Mouse (Mus musculus) intestine, embryonic 14.5 days (tissue): ENCODE data around the gene Acap1. TPM values are rescaled to one million over a fixed set of nuclear protein-coding genes. Genes with fewer than 3 reads are reported as not detected.
A peak's percentile ranks its signal among the peaks of the same experiment; 100 is the strongest.

ENCODE experiments used
- ATAC-seq: fragments of 200-750 bp; cut with Nextera tagmentation; replicated peaks from 2 replicates; pipeline ENCODE4 v1.8.0; 2017; ENCODE audit warnings: low read depth, moderate number of reproducible peaks, moderate TSS enrichment, moderate library complexity; ENCODE audit not compliant: low FRiP score, low TSS enrichment
- DNase-seq: peaks from one replicate; pipeline ENCODE4 v3.0.0-alpha.2; 2018; ENCODE audit warnings: low spot score
- H3K27ac ChIP-seq: fragments of 300-500 bp; sonication (generic); 2 replicates; pipeline ENCODE4 v1.5.1; 2014; ENCODE audit warnings: low read depth, mild to moderate bottlenecking, control low read depth
- H3K27me3 ChIP-seq: fragments of 300-500 bp; sonication (generic); replicated peaks from 2 replicates; pipeline ENCODE4 v1.6.1; 2014; ENCODE audit warnings: low read length, control low read depth; ENCODE audit not compliant: control insufficient read depth, insufficient read depth
- H3K36me3 ChIP-seq: fragments of 300-500 bp; sonication (generic); 2 replicates; pipeline ENCODE4 v1.6.1; 2014; ENCODE audit warnings: low read length, control low read depth; ENCODE audit not compliant: control insufficient read depth, insufficient read depth
- H3K4me1 ChIP-seq: fragments of 300-500 bp; sonication (generic); replicated peaks from 2 replicates; pipeline ENCODE4 v1.6.1; 2014; ENCODE audit warnings: low read length, control low read depth, mixed read lengths; ENCODE audit not compliant: control insufficient read depth, insufficient read depth
- H3K4me2 ChIP-seq: fragments of 300-500 bp; sonication (generic); 2 replicates; pipeline ENCODE4 v1.6.1; 2014; ENCODE audit warnings: low read length
- H3K4me3 ChIP-seq: fragments of 300-500 bp; sonication (generic); 2 replicates; pipeline ENCODE4 v1.5.1; 2014; ENCODE audit warnings: low read depth, low read length, control low read depth, mixed read lengths
- H3K9ac ChIP-seq: fragments of 300-500 bp; sonication (generic); 2 replicates; pipeline ENCODE4 v1.6.1; 2014; ENCODE audit warnings: mild to moderate bottlenecking, low read length
- H3K9me3 ChIP-seq: fragments of 300-500 bp; sonication (generic); 2 replicates; pipeline ENCODE4 v1.6.1; 2016; ENCODE audit warnings: low read length, control low read depth; ENCODE audit not compliant: control insufficient read depth
- WGBS: fragments of 180-500 bp; shearing (Covaris S2); extraction: QIAGEN DNeasy Blood & Tissue Kit; methylation state at CpG from one replicate; pipeline ENCODE4 v1.1.7; 2014; 5-methylcytosine and 5-hydroxymethylcytosine counted together
- polyA plus RNA-seq: library from polyadenylated mRNA; unstranded; fragments of >200 nt; fragmentation: Nextera tagmentation; extraction: Ambion mirVana; gene quantifications from 2 replicates; pipeline ENCODE4 v1.2.1, GENCODE M21; 2014

The Acap1 gene
- polyA plus RNA-seq, 1 experiment from 2014 or later, result 8.1 TPM

DNA sequence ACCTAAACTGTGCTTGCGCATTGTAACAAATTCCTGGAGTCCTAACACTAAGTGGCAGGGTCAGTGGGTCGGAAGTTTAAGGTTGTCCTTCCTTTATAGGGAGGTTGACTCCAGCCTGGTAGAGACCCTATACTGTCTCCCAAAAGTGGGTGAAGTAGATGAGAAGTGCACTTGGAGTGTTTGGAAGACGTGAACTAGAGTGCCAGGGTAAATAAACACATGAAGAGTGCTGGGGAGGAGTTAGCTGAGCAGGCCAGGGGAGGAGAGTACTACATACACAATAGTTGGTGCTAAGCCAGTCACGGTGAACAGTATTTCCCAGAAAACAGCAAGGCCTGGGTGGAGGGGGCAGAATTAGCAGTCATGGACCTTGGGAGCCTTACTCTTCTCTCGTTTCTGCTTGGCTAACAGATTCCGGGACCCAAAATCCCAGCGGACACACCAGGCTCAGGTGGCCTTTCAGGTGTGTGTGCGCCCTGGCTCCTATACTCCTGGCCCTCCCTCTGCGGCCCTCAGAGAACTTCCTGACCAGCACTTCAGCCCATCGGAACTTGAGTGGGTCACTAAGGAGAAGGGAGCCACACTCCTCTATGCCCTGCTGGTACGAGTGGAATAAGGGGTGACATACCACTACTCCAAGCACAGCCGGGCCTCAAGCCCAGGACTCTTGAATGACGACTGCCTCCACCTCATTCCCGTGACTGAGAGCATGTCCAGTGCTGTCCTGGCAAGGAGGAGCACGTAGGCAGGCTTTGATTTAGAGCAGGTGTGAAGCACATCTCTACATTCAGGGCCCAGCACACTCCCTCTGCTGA is 17.6 kb upstream of the Acap1 start:
- peak overlapping the region; percentile 87 for H3K4me2 ChIP-seq
- DNase-seq, result no peak
- peaks cover 8% of the 10 kb centered on the region for H3K4me1 ChIP-seq
- no peaks in the 10 kb centered on the region for H3K9me3 ChIP-seq
- no peaks in the 10 kb centered on the region for H3K27me3 ChIP-seq
- 79% methylated on average over 15 of the region's 15 CpGs for WGBS
- ATAC-seq, result no peak
- H3K36me3 ChIP-seq, result peaks cover 88% of the 10 kb centered on the region
- peak overlapping the region; percentile 85 for H3K4me3 ChIP-seq
- no peak overlapping the region; the same call in 1 of the 2 replicates for H3K9ac ChIP-seq
- H3K27ac ChIP-seq, result no peak overlapping the region

DNA sequence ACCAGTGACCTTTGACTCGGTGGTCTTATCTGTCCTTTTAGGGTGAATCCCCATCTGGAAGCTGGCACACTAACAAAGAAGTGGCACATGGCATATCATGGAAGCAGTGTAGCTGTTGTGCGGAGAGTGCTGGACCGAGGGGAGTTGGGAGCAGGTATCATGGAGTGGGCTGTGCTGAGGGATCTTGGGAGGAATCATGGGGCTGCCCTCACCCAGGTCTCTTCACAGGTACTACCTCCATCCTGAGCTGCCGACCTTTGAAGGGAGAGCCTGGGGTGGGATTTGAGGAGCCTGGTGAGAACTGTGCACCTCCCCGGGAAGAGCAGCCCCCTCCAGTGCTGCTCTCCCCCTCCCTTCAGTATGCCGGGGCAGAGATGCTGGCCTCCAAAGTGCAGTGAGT is 16.4 kb upstream of the Acap1 start:
- no peak overlapping the region for H3K27ac ChIP-seq
- DNase-seq, result no peak
- H3K4me2 ChIP-seq, result no peak overlapping the region
- no peak overlapping the region for H3K4me3 ChIP-seq
- no peak overlapping the region for H3K9ac ChIP-seq
- 90% methylated on average over 6 of the region's 6 CpGs for WGBS
- H3K4me1 ChIP-seq, result peaks cover 8% of the 10 kb centered on the region
- no peak for ATAC-seq
- H3K9me3 ChIP-seq, result no peaks in the 10 kb centered on the region
- no peaks in the 10 kb centered on the region for H3K27me3 ChIP-seq
- peaks cover 88% of the 10 kb centered on the region for H3K36me3 ChIP-seq

DNA sequence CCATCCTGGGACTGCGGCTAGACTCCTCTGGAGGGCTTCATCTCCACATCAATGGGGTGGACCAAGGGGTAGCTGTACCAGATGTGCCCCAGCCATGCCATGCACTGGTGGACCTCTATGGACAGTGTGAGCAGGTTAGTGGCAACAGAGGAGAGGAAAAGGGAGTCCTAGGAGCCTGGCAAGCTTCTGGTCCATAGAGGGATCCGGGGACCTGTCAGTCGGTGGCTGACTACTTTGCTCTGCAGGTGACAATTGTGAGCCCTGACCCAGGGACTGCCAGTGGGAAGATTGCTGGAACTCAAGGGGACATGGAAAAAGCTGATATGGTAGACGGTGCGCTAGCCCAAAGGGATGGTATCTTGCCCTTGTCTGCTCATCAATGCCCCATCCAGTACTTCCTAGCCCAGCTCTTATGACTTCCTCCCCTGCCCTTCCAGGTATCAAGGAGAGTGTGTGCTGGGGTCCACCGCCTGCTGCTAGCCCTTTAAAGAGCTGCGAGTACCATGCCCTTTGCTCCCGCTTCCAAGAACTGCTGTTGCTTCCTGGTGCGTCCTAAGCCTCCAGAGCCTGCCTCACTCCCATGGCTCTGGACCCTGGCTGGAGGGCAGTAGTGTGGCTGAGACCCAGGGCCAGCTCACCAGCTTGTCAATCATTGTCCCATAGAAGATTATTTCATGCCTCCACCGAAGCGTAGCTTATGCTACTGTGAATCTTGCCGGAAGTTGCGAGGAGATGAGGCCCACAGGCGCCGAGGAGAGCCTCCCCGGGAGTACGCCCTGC is 15.6 kb upstream of the Acap1 start:
- Histone ChIP-seq H3K27ac (no peak overlapping the region), H3K9ac (no peak overlapping the region), H3K27me3 (no peaks in the 10 kb centered on the region), H3K4me3 (no peak overlapping the region), H3K4me2 (no peak overlapping the region), H3K4me1 (peaks cover 8% of the 10 kb centered on the region), H3K9me3 (no peaks in the 10 kb centered on the region), H3K36me3 (peaks cover 88% of the 10 kb centered on the region)
- 90% methylated on average over 17 of the region's 17 CpGs for WGBS
- ATAC-seq (no peak), DNase-seq (no peak)

DNA sequence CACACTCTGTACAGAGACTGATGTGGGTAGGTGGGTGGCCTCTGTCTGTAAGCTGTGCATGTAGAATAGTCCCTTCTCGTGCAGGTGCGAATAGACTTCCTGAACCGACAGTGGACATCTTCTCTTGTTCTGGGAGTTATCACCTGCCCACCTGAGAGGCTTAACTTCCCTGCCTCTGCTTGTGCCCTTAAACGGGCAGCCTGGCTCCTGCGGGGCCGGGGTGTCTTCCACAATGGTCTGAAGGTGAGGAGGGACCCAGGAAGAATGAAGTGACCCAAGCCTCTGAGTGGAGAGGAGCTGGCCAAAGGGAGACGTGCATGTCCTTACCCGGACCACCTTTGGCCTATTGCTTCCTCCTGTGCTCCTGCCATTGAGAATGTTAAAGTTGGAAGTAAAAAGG is 14.8 kb upstream of the Acap1 start:
- no peak for ATAC-seq
- peaks cover 88% of the 10 kb centered on the region for H3K36me3 ChIP-seq

DNA sequence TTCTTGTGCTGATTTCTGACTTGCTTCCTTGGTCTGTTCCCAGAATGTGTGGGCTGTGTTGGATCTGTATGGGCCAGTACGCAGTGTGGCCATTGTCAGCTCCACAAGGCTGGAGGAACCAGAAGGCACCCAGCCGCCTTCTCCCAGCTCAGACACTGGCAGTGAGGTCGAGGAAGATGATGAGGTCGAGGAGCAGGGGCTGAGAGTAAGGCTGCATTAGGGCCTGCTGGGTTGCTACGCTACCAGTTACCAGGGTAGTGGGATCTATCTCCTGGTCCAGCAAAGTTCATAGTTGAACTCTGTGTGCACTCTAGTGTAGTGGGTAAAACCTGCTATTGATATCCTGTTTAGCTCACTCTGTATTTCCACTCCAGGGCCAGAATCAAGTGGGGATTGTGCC is 13.8 kb upstream of the Acap1 start:
- no peak for DNase-seq
- H3K36me3 ChIP-seq, result peaks cover 93% of the 10 kb centered on the region
- WGBS, result 86% methylated on average over 5 of the region's 5 CpGs
- no peak overlapping the region for H3K4me3 ChIP-seq
- no peaks in the 10 kb centered on the region for H3K9me3 ChIP-seq
- no peaks in the 10 kb centered on the region for H3K4me1 ChIP-seq
- H3K27ac ChIP-seq, result no peak overlapping the region
- no peak overlapping the region for H3K4me2 ChIP-seq
- no peaks in the 10 kb centered on the region for H3K27me3 ChIP-seq
- no peak for ATAC-seq
- H3K9ac ChIP-seq, result no peak overlapping the region

More for the DNA sequence above, 14.8 kb upstream of the Acap1 start:
- H3K9me3 ChIP-seq, result no peaks in the 10 kb centered on the region
- H3K4me1 ChIP-seq, result peaks cover 7% of the 10 kb centered on the region
- no peak overlapping the region for H3K27ac ChIP-seq
- no peak overlapping the region for H3K4me2 ChIP-seq
- no peak overlapping the region for H3K9ac ChIP-seq
- WGBS, result 94% methylated on average over 8 of the region's 8 CpGs
- no peaks in the 10 kb centered on the region for H3K27me3 ChIP-seq
- DNase-seq, result no peak
- no peak overlapping the region for H3K4me3 ChIP-seq

DNA sequence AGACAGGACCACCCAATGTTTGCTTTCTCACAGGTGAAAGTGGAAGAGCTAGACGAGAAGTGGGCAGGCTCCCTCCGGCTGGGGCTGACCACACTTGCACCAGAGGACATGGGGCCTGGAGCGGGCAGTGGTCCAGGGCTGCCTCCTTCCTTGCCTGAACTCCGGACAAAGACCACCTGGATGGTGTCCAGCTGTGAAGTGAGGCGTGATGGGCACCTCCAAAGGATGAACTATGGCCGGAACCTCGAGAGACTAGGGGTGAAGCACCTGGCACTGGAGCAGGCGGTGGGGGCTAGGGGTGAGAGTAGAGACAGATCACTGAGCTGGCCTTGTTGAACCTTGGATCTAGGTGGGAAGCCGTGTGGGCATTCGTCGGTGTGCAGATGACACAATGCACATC is 13.3 kb upstream of the Acap1 start:
- WGBS, result 95% methylated on average over 11 of the region's 11 CpGs
- DNase-seq, result no peak
- no peak overlapping the region for H3K27ac ChIP-seq
- H3K9ac ChIP-seq, result no peak overlapping the region
- no peak overlapping the region for H3K4me3 ChIP-seq
- no peak for ATAC-seq
- H3K4me1 ChIP-seq, result no peaks in the 10 kb centered on the region
- H3K9me3 ChIP-seq, result no peaks in the 10 kb centered on the region
- H3K4me2 ChIP-seq, result no peak overlapping the region
- H3K36me3 ChIP-seq, result peaks cover 98% of the 10 kb centered on the region
- H3K27me3 ChIP-seq, result no peaks in the 10 kb centered on the region

DNA sequence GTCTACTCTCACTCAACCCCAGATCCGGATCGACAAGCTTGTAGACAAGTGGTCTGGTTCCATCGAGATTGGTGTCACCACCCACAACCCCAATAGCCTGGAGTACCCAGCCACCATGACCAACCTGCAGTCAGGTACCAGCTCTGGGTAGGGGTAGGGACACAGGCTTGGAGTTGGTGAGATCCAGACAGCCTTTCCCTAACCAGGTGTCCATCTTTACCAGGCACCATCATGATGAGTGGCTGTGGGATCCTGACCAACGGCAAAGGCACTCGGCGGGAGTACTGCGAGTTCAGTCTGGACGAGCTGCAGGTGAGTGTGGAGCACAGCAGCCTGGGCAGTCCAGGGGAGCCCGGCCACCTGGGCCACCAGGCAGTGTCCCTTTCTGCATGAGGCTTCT is 9.0 kb upstream of the Acap1 start:
- no peak overlapping the region for H3K4me2 ChIP-seq
- H3K9ac ChIP-seq, result no peak overlapping the region
- ATAC-seq, result no peak
- H3K9me3 ChIP-seq, result no peaks in the 10 kb centered on the region
- H3K27me3 ChIP-seq, result no peaks in the 10 kb centered on the region
- no peak overlapping the region for H3K27ac ChIP-seq
- H3K36me3 ChIP-seq, result peaks cover 62% of the 10 kb centered on the region
- peaks cover 19% of the 10 kb centered on the region for H3K4me1 ChIP-seq
- no peak for DNase-seq
- 96% methylated on average over 9 of the region's 9 CpGs for WGBS
- no peak overlapping the region for H3K4me3 ChIP-seq

DNA sequence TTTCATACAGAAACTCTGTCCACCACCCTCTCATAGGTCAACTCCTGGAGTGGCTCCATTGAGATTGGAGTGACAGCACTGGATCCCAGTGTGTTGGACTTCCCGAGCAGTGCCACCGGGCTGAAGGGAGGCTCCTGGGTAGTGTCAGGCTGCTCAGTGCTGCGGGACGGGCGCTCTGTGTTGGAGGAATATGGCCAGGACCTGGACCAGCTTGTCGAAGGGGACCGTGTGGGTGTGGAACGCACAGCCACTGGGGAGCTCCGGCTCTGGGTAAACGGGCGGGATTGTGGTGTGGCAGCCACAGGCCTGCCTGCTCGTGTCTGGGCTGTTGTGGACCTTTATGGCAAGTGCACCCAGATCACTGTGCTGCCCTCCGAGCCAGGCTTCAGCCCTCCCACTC is 7.6 kb upstream of the Acap1 start:
- no peak for DNase-seq
- Histone ChIP-seq H3K9me3 (no peaks in the 10 kb centered on the region), H3K27ac (no peak overlapping the region), H3K9ac (peak overlapping the region; percentile 92; the same call in 1 of the 2 replicates), H3K4me2 (peak overlapping the region; percentile 76), H3K36me3 (peaks cover 49% of the 10 kb centered on the region), H3K4me3 (peak overlapping the region; percentile 70), H3K4me1 (peaks cover 23% of the 10 kb centered on the region), H3K27me3 (no peaks in the 10 kb centered on the region)
- ATAC-seq, result no peak
- WGBS, result 85% methylated on average over 13 of the region's 13 CpGs
